Mouse (Mus musculus): ENCODE results near the gene Slc25a23.

Slc25a23 gene

GRCm38 (mm10) chr17:57059486-57059977 is at the start of gene Slc25a23:
Gene Slc25a23, minus strand, starts transcription at chr17:57059863.
- peak; percentile 84 for DNase-seq

GRCm38 (mm10) chr17:57108666-57109171 is 49.1 kb upstream of the Slc25a23 start:
- no peak for DNase-seq

GRCm38 (mm10) chr17:57108040-57108665 is 48.5 kb upstream of the Slc25a23 start:
- DNase-seq = no peak

- no peak for DNase-seq
These were observed 47.4 kb upstream of the Slc25a23 start for GRCm38 (mm10) chr17:57107064-57107463.

- DNase-seq = no peak
These were observed 46.3 kb upstream of the Slc25a23 start for GRCm38 (mm10) chr17:57106035-57106368.

GRCm38 (mm10) chr17:57105181-57106034 is 45.7 kb upstream of the Slc25a23 start, which contains the start of gene Tnfsf9:
Gene Tnfsf9, plus strand, starts transcription at chr17:57105325.
- DNase-seq = peak; percentile 51

- DNase-seq = no peak
These were observed 44.8 kb upstream of the Slc25a23 start for GRCm38 (mm10) chr17:57104496-57104895.

GRCm38 (mm10) chr17:57102276-57102675 is 42.6 kb upstream of the Slc25a23 start:
- DNase-seq = no peak

GRCm38 (mm10) chr17:57099629-57100325 is 40.1 kb upstream of the Slc25a23 start:
- DNase-seq = peak; percentile 17

GRCm38 (mm10) chr17:57098321-57098720 is 38.7 kb upstream of the Slc25a23 start:
- DNase-seq = no peak

GRCm38 (mm10) chr17:57096623-57096920 is 36.9 kb upstream of the Slc25a23 start:
- peak; percentile 87 for DNase-seq

GRCm38 (mm10) chr17:57095855-57096622 is 36.4 kb upstream of the Slc25a23 start:
- DNase-seq = peak; percentile 51

- DNase-seq = no peak
These were observed 34.6 kb upstream of the Slc25a23 start for GRCm38 (mm10) chr17:57094222-57094621.

GRCm38 (mm10) chr17:57087049-57087832 is 27.6 kb upstream of the Slc25a23 start, which contains the start of gene Tubb4a:
Gene Tubb4a, minus strand, starts transcription at chr17:57087782.
- DNase-seq = peak; percentile 95

- DNase-seq = peak; percentile 98
These were observed 26.5 kb upstream of the Slc25a23 start for GRCm38 (mm10) chr17:57085970-57086757.

- DNase-seq = peak; percentile 85
These were observed 22.8 kb upstream of the Slc25a23 start for GRCm38 (mm10) chr17:57082481-57082880.

GRCm38 (mm10) chr17:57081234-57081842 is 21.7 kb upstream of the Slc25a23 start:
- peak; percentile 58 for DNase-seq

GRCm38 (mm10) chr17:57079919-57080318 is 20.3 kb upstream of the Slc25a23 start:
- no peak for DNase-seq

- no peak for DNase-seq
These were observed 18.7 kb upstream of the Slc25a23 start, which contains the start of gene Dennd1c for GRCm38 (mm10) chr17:57078336-57078735. Gene Dennd1c, minus strand, starts transcription at chr17:57078514.

- DNase-seq = no peak
These were observed 17.3 kb upstream of the Slc25a23 start for GRCm38 (mm10) chr17:57076916-57077315.

Data from cerebellum, adult 9-10 months (tissue).